20 mouse cellular contexts compared by ENCODE assay signal in the genomic region with DNA sequence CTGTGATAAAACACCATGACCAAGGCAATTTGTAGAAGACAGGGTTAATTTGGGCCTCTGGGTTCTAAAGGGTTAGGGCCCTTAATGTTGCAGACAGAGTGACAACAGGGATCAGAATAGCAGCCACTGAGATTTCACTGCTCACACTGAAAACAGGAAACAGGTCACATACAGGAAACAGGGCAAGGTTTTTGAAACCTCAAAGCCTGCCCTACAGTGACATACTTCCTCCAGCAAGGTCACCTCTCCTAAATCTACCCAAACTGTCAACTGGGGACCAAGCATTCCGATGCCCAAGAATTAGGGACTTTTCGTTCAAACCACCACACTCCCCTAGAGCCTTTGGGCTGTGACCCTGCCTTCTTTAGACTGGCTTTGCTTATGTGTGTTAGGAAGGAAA. TPM values are rescaled to one million over a fixed set of nuclear protein-coding genes. Genes with fewer than 3 reads are reported as not detected.
DNase-seq lines count a peak whose midpoint lies in the region; ATAC-seq and TF ChIP-seq lines count a peak whose summit lies in the region.
"Had no signal": no experiment of that assay in that cellular context is flagged by ENCODE, and none has a peak within 500 bp of the region (broad histone marks: within the 10 kb centered on the region; RNA-seq: fewer than 3 reads in every experiment).

No protein-coding gene starts in this region.

- 68% methylated on average over 2 of the region's 2 CpGs for WGBS in kidney, postnatal 0 days

- no peak for ATAC-seq in kidney, postnatal 0 days (replicated peaks; ENCODE audit: low FRiP score, low read depth)
- peak; percentile 93 for ATAC-seq in megakaryocyte, adult 5-6 weeks (ENCODE audit: poor library complexity, severe bottlenecking)
- ATAC-seq: forebrain, embryonic 14.5 days; hindbrain, postnatal 0 days; midbrain, embryonic 15.5 days had no signal

- no peak overlapping the region for H3K4me3 ChIP-seq in kidney, postnatal 0 days (replicated peaks; ENCODE audit: low read depth, low read length)
- H3K4me3 ChIP-seq: embryonic facial prominence, embryonic 15.5 days; limb, embryonic 12.5 days; lung, embryonic 15.5 days; midbrain, embryonic 15.5 days had no signal

- H3K27me3 ChIP-seq in kidney, postnatal 0 days (ENCODE audit: insufficient read depth, low read length) = no peaks in the 10 kb centered on the region
- H3K27me3 ChIP-seq: embryonic facial prominence, embryonic 15.5 days; limb, embryonic 12.5 days; lung, embryonic 15.5 days; midbrain, embryonic 15.5 days had no signal

- H3K4me1 ChIP-seq in kidney, postnatal 0 days (replicated peaks; ENCODE audit: insufficient read depth, low read length) = peaks cover 3% of the 10 kb centered on the region; the same call in 1 of the 2 replicates
- H3K4me1 ChIP-seq: midbrain, embryonic 15.5 days had no signal

- no peaks in the 10 kb centered on the region for H3K36me3 ChIP-seq in kidney, postnatal 0 days (ENCODE audit: insufficient read depth, low read length)
- H3K36me3 ChIP-seq: embryonic facial prominence, embryonic 15.5 days; limb, embryonic 12.5 days; lung, embryonic 15.5 days; midbrain, embryonic 15.5 days had no signal

- H3K27ac ChIP-seq in kidney, postnatal 0 days = 0 out of 2 replicates have a peak overlapping the region, but pooled peaks have one; percentile 36
- H3K27ac ChIP-seq: embryonic facial prominence, embryonic 15.5 days; hindbrain, postnatal 0 days; limb, embryonic 12.5 days; lung, embryonic 15.5 days; midbrain, embryonic 15.5 days had no signal

- no peak for TF ChIP-seq CTCF in kidney, postnatal 0 days (IDR thresholded peaks at IDR 0.05; ENCODE audit: low read depth)

- no peaks in the 10 kb centered on the region for H3K9me3 ChIP-seq in kidney, postnatal 0 days (replicated peaks; ENCODE audit: low read length)
- H3K9me3 ChIP-seq: embryonic facial prominence, embryonic 15.5 days; limb, embryonic 12.5 days; lung, embryonic 15.5 days; midbrain, embryonic 15.5 days had no signal

- DNase-seq in kidney, postnatal 0 days (ENCODE audit: low spot score) = peak; percentile 39
- DNase-seq in kidney, postnatal 14 days = no peak
- peak; percentile 61 for DNase-seq in thymus, postnatal 0 days (ENCODE audit: low spot score)
- no peak for DNase-seq in thymus, postnatal 4 days
- no peak for DNase-seq in cerebellum, postnatal 4 days (ENCODE audit: low spot score in 2 of 2)
- no peak for DNase-seq in kidney, adult 11 months
- no peak for DNase-seq in right cerebral cortex, postnatal 25 days
- DNase-seq: cerebellum, postnatal 25 days; kidney, postnatal 25 days; right cerebral cortex, adult 18-20 months had no signal

- no peak overlapping the region for H3K4me2 ChIP-seq in kidney, postnatal 0 days (ENCODE audit: low read length)
- H3K4me2 ChIP-seq: embryonic facial prominence, embryonic 15.5 days; limb, embryonic 12.5 days; lung, embryonic 15.5 days; midbrain, embryonic 15.5 days had no signal

- H3K9ac ChIP-seq in kidney, postnatal 0 days (ENCODE audit: low read depth, low read length) = no peak overlapping the region
- H3K9ac ChIP-seq: embryonic facial prominence, embryonic 15.5 days; limb, embryonic 12.5 days; lung, embryonic 15.5 days; midbrain, embryonic 15.5 days had no signal

RNA-seq across cellular contexts. Expression of a gene that starts 13.2 kb away (rescaled TPM):
- polyA plus RNA-seq in kidney, postnatal 0 days (2015; fragmentation: Nextera tagmentation; extraction: Ambion mirVana) = 16.9 and 22.5 TPM in 2 replicates
- polyA plus RNA-seq in thymus, postnatal 0 days (2015; fragmentation: Nextera tagmentation; extraction: Ambion mirVana) = 78.3 and 79.5 TPM in 2 replicates
- not detected in 2 replicates for total RNA-seq in megakaryocyte, adult 5-6 weeks (2015)
- not detected in 2 replicates for total RNA-seq in megakaryocyte, adult 5-6 weeks (2017)
- total RNA-seq: CH12.LX; hindbrain, postnatal 0 days; layer of hippocampus, postnatal 25 days had no signal
- polyA plus RNA-seq: forebrain, embryonic 14.5 days; midbrain, embryonic 15.5 days; neural tube, embryonic 14.5 days had no signal

RNA-seq across cellular contexts. Expression of a gene that starts 25.4 kb away (rescaled TPM):
- 106 and 110 TPM in 2 replicates for polyA plus RNA-seq in kidney, postnatal 0 days (2015; fragmentation: Nextera tagmentation; extraction: Ambion mirVana)
- 2.0 and 2.6 TPM in 2 replicates for polyA plus RNA-seq in thymus, postnatal 0 days (2015; fragmentation: Nextera tagmentation; extraction: Ambion mirVana)
- 1.5 and 2.1 TPM in 2 replicates for total RNA-seq in megakaryocyte, adult 5-6 weeks (2015)
- 0.33 and 1.7 TPM in 2 replicates for total RNA-seq in megakaryocyte, adult 5-6 weeks (2017)
- total RNA-seq: hindbrain, postnatal 0 days had no signal
- polyA plus RNA-seq: forebrain, embryonic 14.5 days had no signal

RNA-seq across cellular contexts. Expression of a gene that starts 30.6 kb away (rescaled TPM):
- 0.24 and 0.34 TPM in 2 replicates for polyA plus RNA-seq in kidney, postnatal 0 days (2015; fragmentation: Nextera tagmentation; extraction: Ambion mirVana)
- 0.04 and 0.14 TPM in 2 replicates for polyA plus RNA-seq in thymus, postnatal 0 days (2015; fragmentation: Nextera tagmentation; extraction: Ambion mirVana)
- total RNA-seq in megakaryocyte, adult 5-6 weeks (2015) = 0.13 TPM in 1 of 2 replicates, not detected in the other
- 0.07 TPM in 1 of 2 replicates, not detected in the other for total RNA-seq in megakaryocyte, adult 5-6 weeks (2017)
- total RNA-seq: CH12.LX had no signal
- polyA plus RNA-seq: neural tube, embryonic 14.5 days had no signal

RNA-seq across cellular contexts. Expression of a gene that starts 32.7 kb away (rescaled TPM):
- polyA plus RNA-seq in kidney, postnatal 0 days (2015; fragmentation: Nextera tagmentation; extraction: Ambion mirVana) = 62.0 and 76.3 TPM in 2 replicates
- polyA plus RNA-seq in thymus, postnatal 0 days (2015; fragmentation: Nextera tagmentation; extraction: Ambion mirVana) = 12.2 and 19.1 TPM in 2 replicates
- total RNA-seq in megakaryocyte, adult 5-6 weeks (2015) = 0.46 TPM in 1 of 2 replicates, not detected in the other
- total RNA-seq in megakaryocyte, adult 5-6 weeks (2017) = not detected in 2 replicates
- total RNA-seq: CH12.LX had no signal

RNA-seq across cellular contexts. Expression of a gene that starts 37.1 kb away (rescaled TPM):
- polyA plus RNA-seq in kidney, postnatal 0 days (2015; fragmentation: Nextera tagmentation; extraction: Ambion mirVana) = 2.2 and 2.8 TPM in 2 replicates
- polyA plus RNA-seq in thymus, postnatal 0 days (2015; fragmentation: Nextera tagmentation; extraction: Ambion mirVana) = 2.8 and 2.9 TPM in 2 replicates
- total RNA-seq in megakaryocyte, adult 5-6 weeks (2015) = 0.52 TPM in 1 of 2 replicates, not detected in the other
- total RNA-seq in megakaryocyte, adult 5-6 weeks (2017) = 0.28 and 0.59 TPM in 2 replicates

Comparison
In these comparisons a context has a peak if more than half of its experiments do, and no peak if none do; other contexts are left out.
1. DNase-seq: peak in kidney, postnatal 0 days (single experiment) and thymus, postnatal 0 days (single experiment); none in kidney, postnatal 14 days (single experiment), thymus, postnatal 4 days (single experiment), cerebellum, postnatal 4 days (0 of 2), kidney, adult 11 months (single experiment) and right cerebral cortex, postnatal 25 days (single experiment).
2. RNA of a gene that starts 25.4 kb away (polyA plus RNA-seq): 106 to 110 TPM in kidney, postnatal 0 days; 2.0 to 2.6 TPM in thymus, postnatal 0 days; every median in the first group is over 10 times any median in the second.